In the genomic region with DNA sequence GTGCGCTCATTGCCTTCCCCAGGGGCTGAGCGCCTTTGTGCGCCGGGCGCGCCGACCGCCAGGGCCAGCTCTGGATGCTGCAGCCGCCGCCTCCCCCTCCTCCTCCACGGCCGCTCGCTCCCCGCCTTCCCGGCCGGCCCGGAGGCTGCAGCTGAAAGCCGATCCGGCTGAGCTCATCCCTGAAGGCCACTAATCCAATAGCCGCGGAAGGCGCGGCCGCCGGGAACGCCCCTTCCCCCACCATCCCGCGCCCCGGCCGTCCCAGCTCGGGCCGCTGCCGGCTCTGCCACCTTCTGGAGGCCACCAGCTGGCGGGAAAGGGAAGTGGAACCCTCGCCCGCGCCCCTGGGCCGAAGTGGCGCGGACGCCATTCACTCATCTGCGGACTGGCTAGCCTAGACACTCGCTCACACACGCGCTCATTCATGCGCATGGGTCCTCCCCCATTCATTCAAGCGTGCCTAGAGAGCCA, we compare ENCODE assay signal across 8 mouse cellular contexts. TPM values are rescaled to one million over a fixed set of nuclear protein-coding genes. Genes with fewer than 3 reads are reported as not detected.
DNase-seq lines count a peak whose midpoint lies in the region; ATAC-seq lines count a peak whose summit lies in the region.

A gene (minus strand): TSS at position 167 of the 471 bp plus-strand sequence.

- H3K27ac ChIP-seq in intestine, embryonic 16.5 days (ENCODE audit: low read length): peak within 1 kb of the TSS; percentile 93
- peak within 1 kb of the TSS; percentile 86 for H3K27ac ChIP-seq in limb, embryonic 11.5 days (replicated peaks; ENCODE audit: low read depth, low read length)
- H3K27ac ChIP-seq in midbrain, embryonic 11.5 days (ENCODE audit: low read depth, low read length): peak within 1 kb of the TSS; percentile 99

- H3K36me3 ChIP-seq in intestine, embryonic 16.5 days (ENCODE audit: control insufficient read depth, insufficient read depth, low read length): no peaks in the 10 kb centered on the region
- no peaks in the 10 kb centered on the region for H3K36me3 ChIP-seq in limb, embryonic 11.5 days (ENCODE audit: control insufficient read depth, insufficient read depth, low read length)
- H3K36me3 ChIP-seq in midbrain, embryonic 11.5 days (ENCODE audit: control insufficient read depth, insufficient read depth, low read length): no peaks in the 10 kb centered on the region

- peak within 1 kb of the TSS; percentile 94 for H3K4me2 ChIP-seq in intestine, embryonic 16.5 days (ENCODE audit: low read depth, low read length)
- peak within 1 kb of the TSS; percentile 85 for H3K4me2 ChIP-seq in limb, embryonic 11.5 days (ENCODE audit: low read depth, severe bottlenecking)
- H3K4me2 ChIP-seq in midbrain, embryonic 11.5 days: peak within 1 kb of the TSS; percentile 60

- H3K4me3 ChIP-seq in intestine, embryonic 16.5 days (ENCODE audit: low read length): peak within 1 kb of the TSS; percentile 73
- H3K4me3 ChIP-seq in limb, embryonic 11.5 days (ENCODE audit: low read depth, low read length): peak within 1 kb of the TSS; percentile 58
- peak within 1 kb of the TSS; percentile 68 for H3K4me3 ChIP-seq in midbrain, embryonic 11.5 days (ENCODE audit: low read depth, low read length)

- under 1% methylated on average over 46 of the region's 47 CpGs for WGBS in intestine, embryonic 16.5 days
- under 1% methylated on average over 47 of the region's 47 CpGs for WGBS in limb, embryonic 11.5 days
- WGBS in midbrain, embryonic 11.5 days: under 1% methylated on average over 46 of the region's 47 CpGs

- DNase-seq in adrenal gland, postnatal 14 days: peak; percentile 91
- DNase-seq in embryo, embryonic 11 days: peak; percentile 96
- peak; percentile 94 for DNase-seq in limb, embryonic 11.5 days (ENCODE audit: low spot score)
- no peak for DNase-seq in midbrain, embryonic 11.5 days (ENCODE audit: low spot score, missing footprints)
- peak; percentile 69 for DNase-seq in skeletal muscle tissue, adult 2 months (ENCODE audit: low read depth, low spot score)
- DNase-seq in adipocyte (ENCODE audit: low spot score): no peak

- peak within 1 kb of the TSS; percentile 90 for H3K9ac ChIP-seq in intestine, embryonic 16.5 days (ENCODE audit: low read depth, low read length)
- peak within 1 kb of the TSS; percentile 80 for H3K9ac ChIP-seq in limb, embryonic 11.5 days (ENCODE audit: low read length)
- H3K9ac ChIP-seq in midbrain, embryonic 11.5 days (ENCODE audit: low read length): peak within 1 kb of the TSS; percentile 98

- no peaks in the 10 kb centered on the region for H3K27me3 ChIP-seq in intestine, embryonic 16.5 days (replicated peaks; ENCODE audit: control insufficient read depth, insufficient read depth, low read length)
- peaks cover 4% of the 10 kb centered on the region; the same call in 1 of the 2 replicates for H3K27me3 ChIP-seq in limb, embryonic 11.5 days (ENCODE audit: control insufficient read depth, insufficient read depth, low read length)
- no peaks in the 10 kb centered on the region for H3K27me3 ChIP-seq in midbrain, embryonic 11.5 days (ENCODE audit: control insufficient read depth, insufficient read depth, low read length)

- H3K9me3 ChIP-seq in intestine, embryonic 16.5 days (ENCODE audit: control insufficient read depth, low read length): no peaks in the 10 kb centered on the region
- no peaks in the 10 kb centered on the region for H3K9me3 ChIP-seq in limb, embryonic 11.5 days (ENCODE audit: control insufficient read depth, low read length)
- H3K9me3 ChIP-seq in midbrain, embryonic 11.5 days (ENCODE audit: control insufficient read depth, low read length): no peaks in the 10 kb centered on the region

- peak; percentile 76 for ATAC-seq in granulocyte monocyte progenitor cell, adult 5-6 weeks (replicated peaks; ENCODE audit: poor library complexity, severe bottlenecking)
- peak; percentile 90 for ATAC-seq in intestine, embryonic 16.5 days
- ATAC-seq in limb, embryonic 11.5 days (ENCODE audit: insufficient number of reproducible peaks, low FRiP score, low TSS enrichment, low read depth): peak; percentile 91
- ATAC-seq in midbrain, embryonic 11.5 days (ENCODE audit: low FRiP score): peak; percentile 92

- peaks cover 18% of the 10 kb centered on the region for H3K4me1 ChIP-seq in intestine, embryonic 16.5 days (ENCODE audit: control insufficient read depth, insufficient read depth, low read length)
- peaks cover 11% of the 10 kb centered on the region for H3K4me1 ChIP-seq in limb, embryonic 11.5 days (ENCODE audit: control insufficient read depth, insufficient read depth, low read length)
- peaks cover 38% of the 10 kb centered on the region for H3K4me1 ChIP-seq in midbrain, embryonic 11.5 days (ENCODE audit: control insufficient read depth, insufficient read depth, low read length)

RNA-seq across cellular contexts. Expression of the gene that starts here (rescaled TPM):
- total RNA-seq in adrenal gland, postnatal 14 days (2021): 1.5 and 1.7 TPM in 2 replicates
- 3.1 and 3.9 TPM in 2 replicates for total RNA-seq in granulocyte monocyte progenitor cell, adult 5-6 weeks (2014; fragmentation: Nextera tagmentation)
- 5.5 and 6.1 TPM in 2 replicates for total RNA-seq in granulocyte monocyte progenitor cell, adult 5-6 weeks (2017)
- 28.7 and 34.0 TPM in 2 replicates for polyA plus RNA-seq in intestine, embryonic 16.5 days (2015; fragmentation: Nextera tagmentation; extraction: Ambion mirVana)
- 44.5 and 45.8 TPM in 2 replicates for polyA plus RNA-seq in limb, embryonic 11.5 days (2014; fragmentation: Nextera tagmentation; extraction: Ambion mirVana)
- polyA plus RNA-seq in midbrain, embryonic 11.5 days (2014; fragmentation: Nextera tagmentation; extraction: Ambion mirVana): 107 and 115 TPM in 2 replicates

Comparison
In these comparisons a context has a peak if more than half of its experiments do, and no peak if none do; other contexts are left out.
1. DNase-seq: peak in adrenal gland, postnatal 14 days (single experiment), embryo, embryonic 11 days (single experiment), limb, embryonic 11.5 days (single experiment) and skeletal muscle tissue, adult 2 months (single experiment); none in midbrain, embryonic 11.5 days (single experiment) and adipocyte (single experiment).
2. Peak in every context shown above with its lines, with median percentiles within 50 percentile points of each other: ATAC-seq, H3K27ac ChIP-seq, H3K4me2 ChIP-seq, H3K4me3 ChIP-seq and H3K9ac ChIP-seq.